Mouse (Mus musculus): ENCODE measurements around the gene Srrm1. TPM values are rescaled to one million over a fixed set of nuclear protein-coding genes. Genes with fewer than 3 reads are reported as not detected.

Srrm1 gene
- 249 and 257 TPM in 2 replicates for polyA plus RNA-seq (2016; fragmentation: Nextera tagmentation; extraction: Ambion mirVana)

DNA sequence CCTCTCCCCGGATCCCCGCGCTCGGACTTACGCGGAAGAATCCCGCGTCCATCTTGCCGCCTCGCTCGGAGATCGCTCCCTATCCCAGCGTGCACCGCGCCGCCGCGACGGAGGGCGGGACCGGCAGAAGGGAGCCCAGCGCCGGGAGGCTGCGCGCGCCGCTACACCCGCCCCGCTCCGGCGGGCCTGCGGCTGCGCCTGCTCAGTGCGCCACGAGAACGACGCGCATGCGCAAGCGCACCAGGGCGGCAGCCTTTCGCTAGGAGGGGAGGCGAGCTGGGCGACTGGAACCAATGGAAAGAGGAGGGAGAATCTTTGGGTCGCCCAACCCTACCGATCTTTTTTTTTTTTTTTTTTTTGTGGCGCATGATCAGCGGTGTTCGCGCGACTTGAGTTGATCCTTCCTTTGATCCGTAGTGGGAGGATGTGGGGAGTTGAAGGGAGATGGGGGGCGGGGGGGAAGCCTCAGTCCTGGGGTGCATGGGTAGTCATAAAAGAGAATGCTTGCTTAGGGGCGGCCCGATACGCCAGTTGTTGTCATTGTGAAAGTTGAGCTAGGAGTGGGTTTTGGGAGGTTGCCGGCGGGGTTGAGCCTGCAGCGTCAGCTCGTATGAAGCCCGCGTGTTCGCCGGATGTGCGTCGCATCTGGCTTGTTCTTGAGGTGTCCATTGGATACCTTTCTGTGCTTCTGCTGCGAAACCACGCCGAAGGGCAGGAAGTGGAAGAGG, at the start of gene Srrm1:
TSS of gene Srrm1 (minus strand) at position 256 of the 728 bp plus-strand sequence.
- Histone ChIP-seq H3K36me3 (peaks cover 17% of the 10 kb centered on the region), H3K27me3 (no peaks in the 10 kb centered on the region), H3K27ac (replicated peaks) (peak within 1 kb of the TSS; percentile 97), H3K4me2 (replicated peaks) (peak within 1 kb of the TSS; percentile 75), H3K4me3 (peak within 1 kb of the TSS; percentile 99), H3K4me1 (peaks cover 21% of the 10 kb centered on the region), H3K9ac (replicated peaks) (peak within 1 kb of the TSS; percentile 98), H3K9me3 (no peaks in the 10 kb centered on the region)
- peak; percentile 97 for ATAC-seq (ENCODE audit: low FRiP score, low read depth)
- WGBS: under 1% methylated on average over 62 of the region's 69 CpGs

GRCm38 (mm10) chr4:135401881-135402280, 48.8 kb upstream of the Srrm1 start:
- H3K4me2 ChIP-seq (replicated peaks): no peak overlapping the region
- no peak overlapping the region for H3K9ac ChIP-seq (replicated peaks)
- no peak for ATAC-seq (ENCODE audit: low FRiP score, low read depth)
- peaks cover 11% of the 10 kb centered on the region for H3K4me1 ChIP-seq
- H3K4me3 ChIP-seq: no peak overlapping the region
- 18% methylated on average over 7 of the region's 7 CpGs for WGBS
- H3K9me3 ChIP-seq: no peaks in the 10 kb centered on the region
- no peak overlapping the region for H3K27ac ChIP-seq (replicated peaks)
- H3K36me3 ChIP-seq: no peaks in the 10 kb centered on the region
- peaks cover 36% of the 10 kb centered on the region for H3K27me3 ChIP-seq

DNA sequence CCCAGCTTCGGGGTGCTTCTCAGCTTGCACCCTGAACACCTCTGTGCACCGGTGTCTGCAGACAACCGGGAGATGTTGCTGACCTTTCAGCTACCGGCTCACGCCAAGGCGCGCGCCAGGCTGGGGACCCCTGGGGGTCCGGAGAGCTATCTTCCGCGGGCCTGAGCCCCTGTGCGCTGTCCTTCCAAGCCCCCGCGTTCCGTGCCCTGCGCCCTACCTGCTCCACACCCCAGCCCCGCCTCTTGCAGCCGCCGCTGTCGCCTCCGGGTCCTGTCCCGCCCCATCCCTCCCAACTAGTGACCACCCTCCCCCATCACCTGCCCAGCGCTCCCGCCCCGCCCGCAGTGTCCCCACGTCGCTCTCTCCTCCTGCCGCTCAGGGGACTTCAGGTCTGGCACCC, 44.9 kb upstream of the Srrm1 start, which contains the start of gene Ncmap:
TSS of gene Ncmap (minus strand) at position 237 of the 400 bp plus-strand sequence.
- Histone ChIP-seq H3K4me3 (peak within 1 kb of the TSS; percentile 39), H3K27me3 (peaks cover 55% of the 10 kb centered on the region), H3K4me2 (replicated peaks) (peak within 1 kb of the TSS; percentile 61), H3K27ac (replicated peaks) (no peak within 1 kb of the TSS), H3K9ac (replicated peaks) (peak within 1 kb of the TSS; percentile 50; the same call in 1 of the 2 replicates), H3K4me1 (peaks cover 11% of the 10 kb centered on the region), H3K36me3 (no peaks in the 10 kb centered on the region), H3K9me3 (no peaks in the 10 kb centered on the region)
- WGBS: 2% methylated on average over 27 of the region's 29 CpGs
- ATAC-seq (ENCODE audit: low FRiP score, low read depth): no peak

GRCm38 (mm10) chr4:135397551-135397950, 44.4 kb upstream of the Srrm1 start:
- no peaks in the 10 kb centered on the region for H3K9me3 ChIP-seq
- H3K4me3 ChIP-seq: peak overlapping the region; percentile 39
- 3% methylated on average over 16 of the region's 16 CpGs for WGBS
- ATAC-seq (ENCODE audit: low FRiP score, low read depth): no peak
- peaks cover 55% of the 10 kb centered on the region for H3K27me3 ChIP-seq
- peak overlapping the region; percentile 50; the same call in 1 of the 2 replicates for H3K9ac ChIP-seq (replicated peaks)
- H3K4me2 ChIP-seq (replicated peaks): peak overlapping the region; percentile 61
- peaks cover 11% of the 10 kb centered on the region for H3K4me1 ChIP-seq
- no peaks in the 10 kb centered on the region for H3K36me3 ChIP-seq
- H3K27ac ChIP-seq (replicated peaks): no peak overlapping the region

DNA sequence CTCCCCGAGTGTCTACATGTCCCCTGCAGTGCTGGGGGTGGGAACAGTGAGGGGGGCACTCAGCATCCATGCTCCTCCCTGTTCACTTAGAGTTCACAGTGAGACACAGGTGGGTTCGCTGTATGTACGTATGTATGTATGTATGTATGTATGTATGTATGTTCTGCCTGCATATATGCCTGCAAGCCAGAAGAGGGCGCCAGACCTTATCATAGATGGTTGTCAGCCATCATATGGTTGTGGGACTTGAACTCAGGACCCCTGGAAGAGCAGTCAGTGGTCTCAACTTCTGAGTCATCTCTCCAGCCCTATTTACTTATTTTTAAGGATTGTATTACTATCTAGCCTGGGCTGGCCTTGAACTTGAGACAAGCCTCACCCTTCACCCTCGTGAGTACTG, 43.2 kb upstream of the Srrm1 start:
- Histone ChIP-seq H3K9me3 (no peaks in the 10 kb centered on the region), H3K36me3 (no peaks in the 10 kb centered on the region), H3K27me3 (peaks cover 55% of the 10 kb centered on the region), H3K4me1 (peaks cover 11% of the 10 kb centered on the region), H3K9ac (replicated peaks) (no peak overlapping the region), H3K4me3 (no peak overlapping the region), H3K27ac (replicated peaks) (no peak overlapping the region), H3K4me2 (replicated peaks) (no peak overlapping the region)
- ATAC-seq (ENCODE audit: low FRiP score, low read depth): no peak
- 84% methylated on average over 5 of the region's 5 CpGs for WGBS

GRCm38 (mm10) chr4:135395375-135395774, 42.3 kb upstream of the Srrm1 start:
- WGBS: 94% methylated on average over 4 of the region's 4 CpGs
- Histone ChIP-seq H3K9me3 (no peaks in the 10 kb centered on the region), H3K36me3 (no peaks in the 10 kb centered on the region), H3K4me3 (no peak overlapping the region), H3K27ac (replicated peaks) (no peak overlapping the region), H3K4me1 (peaks cover 11% of the 10 kb centered on the region), H3K27me3 (peaks cover 49% of the 10 kb centered on the region), H3K4me2 (replicated peaks) (no peak overlapping the region), H3K9ac (replicated peaks) (no peak overlapping the region)
- ATAC-seq (ENCODE audit: low FRiP score, low read depth): no peak

GRCm38 (mm10) chr4:135394666-135395065, 41.5 kb upstream of the Srrm1 start:
- Histone ChIP-seq H3K4me3 (no peak overlapping the region), H3K9ac (replicated peaks) (no peak overlapping the region), H3K27ac (replicated peaks) (no peak overlapping the region), H3K4me2 (replicated peaks) (no peak overlapping the region), H3K36me3 (no peaks in the 10 kb centered on the region), H3K27me3 (peaks cover 46% of the 10 kb centered on the region), H3K4me1 (peaks cover 11% of the 10 kb centered on the region), H3K9me3 (no peaks in the 10 kb centered on the region)
- 81% methylated on average over 7 of the region's 7 CpGs for WGBS
- ATAC-seq (ENCODE audit: low FRiP score, low read depth): no peak

- Histone ChIP-seq H3K36me3 (no peaks in the 10 kb centered on the region), H3K27ac (replicated peaks) (no peak overlapping the region), H3K9me3 (no peaks in the 10 kb centered on the region), H3K4me3 (no peak overlapping the region), H3K4me1 (peaks cover 10% of the 10 kb centered on the region), H3K27me3 (peaks cover 33% of the 10 kb centered on the region), H3K9ac (replicated peaks) (no peak overlapping the region), H3K4me2 (replicated peaks) (no peak overlapping the region)
- ATAC-seq (ENCODE audit: low FRiP score, low read depth): no peak
- 85% methylated on average over 6 of the region's 6 CpGs for WGBS
Measured at GRCm38 (mm10) chr4:135393381-135393780, 40.3 kb upstream of the Srrm1 start.

GRCm38 (mm10) chr4:135392801-135393200, 39.7 kb upstream of the Srrm1 start:
- H3K9me3 ChIP-seq: no peaks in the 10 kb centered on the region
- H3K27ac ChIP-seq (replicated peaks): no peak overlapping the region
- ATAC-seq (ENCODE audit: low FRiP score, low read depth): no peak
- H3K36me3 ChIP-seq: no peaks in the 10 kb centered on the region
- H3K4me3 ChIP-seq: no peak overlapping the region
- H3K4me1 ChIP-seq: peaks cover 4% of the 10 kb centered on the region
- 82% methylated on average over 3 of the region's 3 CpGs for WGBS
- no peak overlapping the region for H3K4me2 ChIP-seq (replicated peaks)
- peaks cover 27% of the 10 kb centered on the region for H3K27me3 ChIP-seq
- no peak overlapping the region for H3K9ac ChIP-seq (replicated peaks)

DNA sequence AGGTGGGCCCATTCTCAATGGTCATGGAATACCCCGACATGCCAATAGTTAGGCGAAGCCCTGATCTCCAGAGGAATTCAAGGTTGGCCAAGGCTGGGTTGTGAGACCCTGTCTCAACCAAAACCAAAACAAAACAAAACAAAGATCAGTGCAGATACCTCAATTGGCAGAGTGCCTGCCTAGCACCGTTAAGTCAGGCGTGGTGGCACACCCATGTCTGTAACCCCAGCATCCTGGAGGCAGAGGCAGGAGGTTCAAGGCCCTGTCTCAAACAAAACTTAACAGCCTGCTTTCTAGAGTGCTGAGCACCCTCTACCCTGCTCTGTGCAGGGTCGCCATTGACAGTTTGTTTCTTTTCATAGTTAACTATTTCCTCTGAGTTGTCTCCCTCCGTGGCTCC, 37.9 kb upstream of the Srrm1 start:
- Histone ChIP-seq H3K4me2 (replicated peaks) (no peak overlapping the region), H3K4me3 (no peak overlapping the region), H3K4me1 (no peaks in the 10 kb centered on the region), H3K36me3 (no peaks in the 10 kb centered on the region), H3K9ac (replicated peaks) (no peak overlapping the region), H3K9me3 (no peaks in the 10 kb centered on the region), H3K27me3 (peaks cover 9% of the 10 kb centered on the region), H3K27ac (replicated peaks) (no peak overlapping the region)
- no peak for ATAC-seq (ENCODE audit: low FRiP score, low read depth)
- 72% methylated on average over 6 of the region's 6 CpGs for WGBS

GRCm38 (mm10) chr4:135385614-135386013, 32.5 kb upstream of the Srrm1 start:
- WGBS: 67% methylated on average over 10 of the region's 10 CpGs
- H3K27ac ChIP-seq (replicated peaks): no peak overlapping the region
- H3K9me3 ChIP-seq: no peaks in the 10 kb centered on the region
- ATAC-seq (ENCODE audit: low FRiP score, low read depth): no peak
- no peak overlapping the region for H3K4me3 ChIP-seq
- H3K9ac ChIP-seq (replicated peaks): no peak overlapping the region
- H3K27me3 ChIP-seq: peaks cover 10% of the 10 kb centered on the region
- H3K4me1 ChIP-seq: no peaks in the 10 kb centered on the region
- no peaks in the 10 kb centered on the region for H3K36me3 ChIP-seq
- H3K4me2 ChIP-seq (replicated peaks): no peak overlapping the region

GRCm38 (mm10) chr4:135382316-135382715, 29.2 kb upstream of the Srrm1 start:
- 4% methylated on average over 14 of the region's 14 CpGs for WGBS
- ATAC-seq (ENCODE audit: low FRiP score, low read depth): no peak

More at GRCm38 (mm10) chr4:135382316-135382715, 29.2 kb upstream of the Srrm1 start:
- Histone ChIP-seq H3K27me3 (peaks cover 14% of the 10 kb centered on the region), H3K27ac (replicated peaks) (no peak overlapping the region), H3K4me2 (replicated peaks) (no peak overlapping the region), H3K36me3 (no peaks in the 10 kb centered on the region), H3K9me3 (no peaks in the 10 kb centered on the region), H3K9ac (replicated peaks) (no peak overlapping the region), H3K4me3 (no peak overlapping the region), H3K4me1 (no peaks in the 10 kb centered on the region)

Measured in midbrain, embryonic 12.5 days (tissue).